Mouse (Mus musculus) layer of hippocampus, postnatal 14 days (tissue): ENCODE measurements at regions not wholly inside any gene's neighbourhood (a gene's known extent, or its start where the extent isn't known, plus 50 kb on each side); places are given as distances from the start of the nearest gene placed in this dataset.
A peak's percentile ranks its signal among the peaks of the same experiment; 100 is the strongest.

Source experiments
- DNase-seq, 2 experiments: peaks; one replicate each; pipeline ENCODE4 v3.0.0; 2021 to 2022; ENCODE audit warnings: low spot score in 2 of 2, mixed read lengths in 1 of 2

- no peak for DNase-seq
These were observed 386.1 kb upstream of the A1bg start for GRCm38 (mm10) chr15:61308936-61309335.

- DNase-seq, result no peak
These were observed 381.7 kb upstream of the A1bg start for GRCm38 (mm10) chr15:61304546-61304945.

GRCm38 (mm10) chr15:61299796-61300195 is 377.0 kb upstream of the A1bg start:
- no peak for DNase-seq

- no peak for DNase-seq
These were observed 374.8 kb upstream of the A1bg start for GRCm38 (mm10) chr15:61297447-61298208.

- no peak for DNase-seq
These were observed 371.8 kb upstream of the A1bg start for GRCm38 (mm10) chr15:61294616-61295015.

GRCm38 (mm10) chr15:61294131-61294530 is 371.3 kb upstream of the A1bg start:
- no peak for DNase-seq

- DNase-seq, result no peak
These were observed 346.0 kb upstream of the A1bg start for GRCm38 (mm10) chr15:61268766-61269165.

- no peak for DNase-seq
These were observed 336.2 kb upstream of the A1bg start for GRCm38 (mm10) chr15:61259047-61259446.

GRCm38 (mm10) chr15:61244511-61244910 is 321.7 kb upstream of the A1bg start:
- no peak for DNase-seq

- DNase-seq, result no peak
These were observed 319.4 kb upstream of the A1bg start for GRCm38 (mm10) chr15:61242161-61242681.

- no peak for DNase-seq
These were observed 318.9 kb upstream of the A1bg start for GRCm38 (mm10) chr15:61241741-61242140.

GRCm38 (mm10) chr15:61240344-61240743 is 317.5 kb upstream of the A1bg start:
- DNase-seq, result peak; percentile 1 to 9

- peak in 1 of 2 experiments; percentile 1 for DNase-seq
These were observed 316.6 kb upstream of the A1bg start for GRCm38 (mm10) chr15:61239414-61239813.

- DNase-seq, result no peak
These were observed 316.2 kb upstream of the A1bg start for GRCm38 (mm10) chr15:61238996-61239395.

- no peak for DNase-seq
These were observed 306.8 kb upstream of the A1bg start for GRCm38 (mm10) chr15:61229579-61229978.

GRCm38 (mm10) chr15:61222923-61223322 is 300.1 kb upstream of the A1bg start:
- DNase-seq, result no peak

GRCm38 (mm10) chr15:61210161-61210560 is 287.3 kb upstream of the A1bg start:
- DNase-seq, result no peak

GRCm38 (mm10) chr15:61189981-61190380 is 267.2 kb upstream of the A1bg start:
- no peak for DNase-seq

- DNase-seq, result no peak
These were observed 266.7 kb upstream of the A1bg start for GRCm38 (mm10) chr15:61189481-61189880.

- DNase-seq, result no peak
These were observed 261.8 kb upstream of the A1bg start for GRCm38 (mm10) chr15:61184597-61184963.

- no peak for DNase-seq
These were observed 261.2 kb upstream of the A1bg start for GRCm38 (mm10) chr15:61183751-61184596.

GRCm38 (mm10) chr15:61183291-61183690 is 260.5 kb upstream of the A1bg start:
- no peak for DNase-seq
